Mouse (Mus musculus) kidney, postnatal 10 days (tissue): ENCODE measurements at regions not wholly inside any gene's neighbourhood (a gene's known extent, or its start where the extent isn't known, plus 50 kb on each side); places are given as distances from the start of the nearest gene placed in this dataset.

Experiments used
- DNase-seq: peaks from one replicate; pipeline ENCODE4 v3.0.0; 2021; ENCODE audit warnings: mixed read lengths

GRCm38 (mm10) chr4:87386271-87386670 lies 156.0 kb upstream of the Slc24a2 start:
- no peak for DNase-seq

DNA sequence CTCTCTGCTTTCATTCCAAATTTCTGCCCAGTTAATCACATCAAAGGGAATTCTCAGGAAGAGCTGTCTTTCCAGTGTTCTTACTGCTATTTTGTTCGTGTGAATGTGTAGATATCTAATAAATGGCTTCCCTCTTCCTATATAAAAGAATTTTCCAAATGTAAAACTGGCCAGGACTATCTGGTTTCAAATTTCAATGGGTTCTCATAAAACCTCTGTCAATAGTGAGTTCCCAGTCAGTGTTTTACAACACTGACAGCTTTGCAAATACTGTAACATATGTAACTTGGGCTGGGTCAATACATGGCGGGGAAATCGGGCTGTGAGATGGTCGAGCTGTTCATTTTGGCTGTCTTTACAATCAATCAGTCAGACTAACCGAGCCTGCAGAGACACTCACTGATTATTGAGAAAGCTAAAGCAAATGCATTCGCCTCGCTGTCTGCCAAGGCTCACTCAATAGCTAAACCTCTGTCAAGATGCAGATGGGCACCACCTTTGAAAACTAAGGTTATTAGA lies 155.0 kb upstream of the Slc24a2 start:
- no peak for DNase-seq

- DNase-seq, result no peak
These were observed 154.3 kb upstream of the Slc24a2 start for GRCm38 (mm10) chr4:87384469-87385044.

- DNase-seq, result no peak
These were observed 150.4 kb upstream of the Slc24a2 start for GRCm38 (mm10) chr4:87380716-87381115.

DNA sequence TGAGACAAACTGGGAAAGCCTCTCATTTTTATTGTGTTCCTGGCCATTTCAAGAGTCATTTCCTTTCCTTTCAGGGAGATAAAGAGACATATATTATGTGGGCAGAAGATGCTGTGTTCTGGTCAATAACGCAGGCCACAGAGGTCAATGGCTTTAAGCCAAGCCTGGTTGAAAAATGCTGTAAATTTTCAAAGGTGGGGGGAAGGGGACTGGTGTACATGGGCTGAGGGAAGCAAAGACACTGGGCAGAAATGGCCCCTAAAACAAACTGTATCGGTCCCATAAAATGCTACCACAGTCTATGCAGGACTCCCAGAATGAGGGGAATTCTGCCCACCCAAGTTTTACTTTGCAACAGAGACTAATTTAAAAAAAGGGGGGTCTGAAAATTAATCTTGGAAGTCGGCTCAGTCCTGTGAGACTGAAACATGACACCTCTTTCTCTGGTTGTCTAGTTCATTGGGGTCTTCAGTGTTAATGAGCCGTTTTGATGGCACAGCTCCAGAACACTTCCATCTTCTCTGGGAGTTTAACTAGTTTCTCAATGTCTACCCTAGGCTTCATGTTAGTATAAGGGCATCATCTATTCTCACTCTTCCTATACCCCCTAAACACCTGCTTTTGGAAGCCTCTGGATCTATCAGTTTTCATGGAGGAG lies 149.4 kb upstream of the Slc24a2 start:
- peak; percentile 42 for DNase-seq

GRCm38 (mm10) chr4:87371960-87372359 lies 141.7 kb upstream of the Slc24a2 start:
- no peak for DNase-seq

DNA sequence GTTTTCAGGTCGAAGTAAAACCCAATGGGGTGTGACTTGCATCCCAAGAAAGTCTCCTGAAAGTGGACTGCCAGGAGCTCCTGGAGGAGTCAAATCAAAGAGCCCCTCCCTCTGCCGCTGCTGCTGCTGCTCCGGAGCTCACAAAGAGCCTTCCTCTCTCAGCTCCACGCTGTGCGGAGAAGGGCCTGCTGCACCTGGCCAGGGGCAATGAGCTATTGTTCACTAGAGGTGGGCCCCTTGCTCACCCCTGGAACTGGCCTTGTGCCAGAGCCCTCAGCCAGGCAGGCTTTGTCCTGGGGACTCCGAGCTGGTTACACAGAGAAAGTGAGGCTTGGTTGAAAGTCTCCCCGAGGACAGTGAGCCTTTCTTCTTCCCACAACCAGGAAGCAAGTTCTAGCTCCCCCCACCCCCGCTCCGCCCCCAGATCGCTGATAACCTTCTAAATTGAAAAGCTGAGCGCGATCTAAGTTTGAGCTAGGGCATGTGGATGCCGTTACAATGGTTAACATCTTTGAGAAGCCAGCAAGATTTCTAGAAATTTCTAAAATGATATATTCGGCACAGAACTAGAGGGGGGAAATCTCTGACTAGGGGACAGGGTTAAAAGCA lies 139.5 kb upstream of the Slc24a2 start:
- DNase-seq, result peak; percentile 47

- DNase-seq, result peak; percentile 74
These were observed 138.3 kb upstream of the Slc24a2 start for GRCm38 (mm10) chr4:87368413-87369160.

DNA sequence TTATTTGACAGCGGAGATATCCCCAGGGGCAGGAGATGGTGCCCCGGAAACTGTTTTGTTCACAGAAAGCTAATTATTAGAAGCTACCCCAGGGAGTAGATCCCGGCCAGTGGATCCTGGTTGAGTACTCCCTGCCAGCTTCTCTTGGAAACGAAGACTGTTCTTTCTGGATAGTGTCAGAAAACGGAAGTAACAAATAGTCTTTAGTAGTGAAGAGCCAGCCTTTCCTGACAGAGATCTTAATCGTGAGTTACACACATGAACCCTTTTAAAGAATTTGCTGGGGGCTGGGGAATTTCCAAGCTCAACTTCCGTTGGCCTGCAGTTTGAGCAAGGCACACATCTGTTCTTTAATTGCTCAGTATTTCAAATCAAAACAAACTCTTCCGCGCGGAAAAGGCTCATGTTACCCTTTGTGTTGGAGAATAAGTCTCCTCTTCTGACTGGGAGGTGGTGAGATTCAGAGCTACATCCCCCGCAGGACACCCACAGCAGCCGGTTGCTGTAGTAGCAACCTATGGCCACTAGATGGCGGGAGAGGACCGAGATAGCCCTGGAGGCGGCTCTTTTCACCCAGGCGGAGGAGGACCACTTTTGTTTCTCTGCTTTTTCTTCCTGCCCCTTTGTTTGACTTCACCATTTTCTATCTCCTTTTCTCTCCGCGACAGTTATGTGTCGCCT lies 137.6 kb upstream of the Slc24a2 start:
- peak; percentile 88 for DNase-seq

DNA sequence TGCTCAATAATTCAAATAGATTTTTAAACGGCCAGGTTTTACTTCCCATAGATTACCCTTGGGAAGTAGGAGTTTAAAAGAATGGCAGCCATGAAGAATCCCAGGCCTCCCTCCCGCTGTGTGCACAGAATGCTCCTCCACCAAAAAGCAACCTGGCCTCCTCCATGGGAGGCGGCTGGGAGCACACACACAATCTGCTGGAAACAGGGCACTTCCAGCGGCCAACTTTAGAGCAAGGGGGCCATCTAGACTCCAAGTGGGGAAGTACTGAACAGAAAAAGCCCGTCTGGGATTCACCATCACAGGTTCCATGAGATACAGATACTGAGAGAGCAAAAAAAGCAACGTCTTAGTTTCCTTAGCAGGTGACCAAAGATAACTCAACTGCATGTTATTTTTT lies 131.9 kb upstream of the Slc24a2 start:
- peak; percentile 31 for DNase-seq

GRCm38 (mm10) chr4:87359483-87359882 lies 129.2 kb upstream of the Slc24a2 start:
- peak; percentile 76 for DNase-seq

DNA sequence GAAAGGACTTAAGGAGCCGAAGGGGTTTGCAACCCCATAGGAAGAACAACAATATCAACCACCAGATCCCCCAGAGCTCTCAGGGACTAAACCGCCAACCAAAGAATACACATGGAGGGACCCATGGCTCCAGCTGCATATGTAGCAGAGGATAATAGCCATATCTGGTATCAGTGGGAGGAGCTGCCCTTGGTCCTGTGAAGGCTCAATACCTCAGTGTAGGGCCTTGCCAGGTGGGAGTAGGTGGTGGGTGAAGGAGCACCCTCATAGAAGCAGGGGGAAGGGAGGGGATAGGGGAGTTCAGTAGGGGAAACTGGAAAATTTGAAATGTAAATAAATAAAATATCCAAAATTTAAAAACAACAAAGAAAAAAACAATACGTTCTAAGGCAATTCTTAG lies 128.7 kb upstream of the Slc24a2 start:
- DNase-seq, result no peak

DNA sequence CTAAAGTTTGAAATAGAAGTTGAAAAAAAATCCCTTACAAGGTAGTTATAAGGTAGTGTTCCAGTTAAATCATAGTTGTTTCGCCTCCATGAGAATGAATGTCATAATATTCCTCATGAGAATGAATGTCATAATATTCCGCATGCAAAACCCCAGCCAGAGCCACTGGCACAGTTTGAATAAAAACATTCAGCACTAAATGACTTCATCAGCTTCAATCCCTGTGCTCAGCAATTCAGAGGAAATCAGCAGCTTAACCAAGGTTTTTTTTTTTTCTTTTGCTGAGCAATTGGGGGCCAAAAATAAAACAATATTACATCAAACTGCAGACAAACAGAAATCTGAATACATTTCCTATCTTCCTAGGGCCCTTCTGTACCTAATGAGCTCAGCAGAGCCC lies 102.7 kb upstream of the Slc24a2 start:
- no peak for DNase-seq

DNA sequence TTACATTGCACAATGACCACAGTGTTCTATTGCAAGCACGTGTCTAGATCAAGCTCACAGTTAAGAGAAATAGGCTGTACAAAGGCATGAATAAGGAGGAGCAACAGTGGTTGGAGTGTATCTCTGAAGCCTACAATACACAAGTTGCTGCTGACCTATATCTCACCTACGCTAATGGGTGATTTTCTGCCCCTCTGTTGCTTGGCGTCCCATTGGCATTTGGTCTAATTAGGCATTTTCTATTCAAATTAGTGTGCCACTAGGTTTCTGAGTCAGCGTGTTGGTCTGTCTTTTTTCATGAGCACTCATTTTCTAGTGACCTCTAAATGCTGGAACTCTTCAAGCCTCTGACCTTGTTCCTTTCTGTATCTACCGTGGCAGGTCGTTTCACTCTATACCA lies 98.9 kb upstream of the Slc24a2 start:
- no peak for DNase-seq

GRCm38 (mm10) chr4:87321726-87322349 lies 91.6 kb upstream of the Slc24a2 start:
- no peak for DNase-seq

DNA sequence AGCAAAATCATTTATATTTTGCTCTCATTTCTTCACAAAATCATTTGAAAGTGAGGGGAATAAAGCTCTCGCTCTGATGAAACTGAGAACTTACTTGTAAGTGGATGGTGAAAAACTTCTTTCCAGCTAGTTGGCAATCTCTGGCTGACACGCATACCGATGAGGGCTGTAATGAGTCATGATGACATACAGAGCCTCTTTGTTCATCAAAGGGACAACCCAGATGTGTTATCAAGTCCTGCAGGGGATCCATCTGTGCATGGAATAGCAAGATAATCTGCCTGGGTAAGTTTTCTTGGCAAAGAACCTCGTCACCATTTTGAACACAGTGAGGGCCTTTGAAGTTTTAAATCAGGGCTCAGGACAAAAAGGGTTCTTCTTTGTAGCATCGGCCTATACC lies 67.9 kb upstream of the Slc24a2 start:
- DNase-seq, result no peak

- DNase-seq, result no peak
These were observed 64.3 kb upstream of the Slc24a2 start for GRCm38 (mm10) chr4:87294538-87294937.
